11 mouse cellular contexts compared by ENCODE assay signal in genomic region chr3:101929105-101929876, GRCm38 (mm10). TPM values are rescaled to one million over a fixed set of nuclear protein-coding genes. Genes with fewer than 3 reads are reported as not detected.
DNase-seq lines count a peak whose midpoint lies in the region; ATAC-seq and TF ChIP-seq lines count a peak whose summit lies in the region.
"Had no signal": no experiment of that assay in that cellular context is flagged by ENCODE, and none has a peak within 500 bp of the region (broad histone marks: within the 10 kb centered on the region; RNA-seq: fewer than 3 reads in every experiment).

No protein-coding gene starts in this region.

- no peak overlapping the region for H3K27ac ChIP-seq in forebrain, embryonic 11.5 days (ENCODE audit: low read depth, low read length)
- H3K27ac ChIP-seq in forebrain, embryonic 15.5 days (replicated peaks) = no peak overlapping the region
- no peak overlapping the region for H3K27ac ChIP-seq in limb, embryonic 12.5 days
- no peak overlapping the region for H3K27ac ChIP-seq in intestine, postnatal 0 days (ENCODE audit: low read depth, low read length)

- DNase-seq in forebrain, embryonic 11.5 days (ENCODE audit: low spot score) = peak; percentile 55
- peak; percentile 49 for DNase-seq in NIH3T3 (ENCODE audit: low read depth)
- peak; percentile 50 for DNase-seq in embryo, embryonic 11 days
- DNase-seq in right cerebral cortex, adult 18-20 months = no peak
- DNase-seq in lung, postnatal 4 days = no peak
- DNase-seq: kidney, postnatal 4 days; liver; right cerebral cortex, postnatal 14 days had no signal

- H3K9me3 ChIP-seq in forebrain, embryonic 11.5 days (ENCODE audit: control insufficient read depth, low read length) = no peaks in the 10 kb centered on the region
- H3K9me3 ChIP-seq in forebrain, embryonic 15.5 days = no peaks in the 10 kb centered on the region
- H3K9me3 ChIP-seq in limb, embryonic 12.5 days = no peaks in the 10 kb centered on the region
- H3K9me3 ChIP-seq in intestine, postnatal 0 days (ENCODE audit: control insufficient read depth) = no peaks in the 10 kb centered on the region

- no peaks in the 10 kb centered on the region for H3K36me3 ChIP-seq in forebrain, embryonic 11.5 days (ENCODE audit: control insufficient read depth, insufficient read depth, low read length)
- H3K36me3 ChIP-seq in forebrain, embryonic 15.5 days = no peaks in the 10 kb centered on the region
- no peaks in the 10 kb centered on the region for H3K36me3 ChIP-seq in limb, embryonic 12.5 days
- no peaks in the 10 kb centered on the region for H3K36me3 ChIP-seq in intestine, postnatal 0 days (ENCODE audit: control insufficient read depth, insufficient read depth)

- H3K9ac ChIP-seq in forebrain, embryonic 11.5 days (ENCODE audit: low read length) = no peak overlapping the region
- no peak overlapping the region for H3K9ac ChIP-seq in forebrain, embryonic 15.5 days (replicated peaks)
- H3K9ac ChIP-seq in limb, embryonic 12.5 days (replicated peaks) = no peak overlapping the region
- no peak overlapping the region for H3K9ac ChIP-seq in intestine, postnatal 0 days (ENCODE audit: low read depth, low read length)

- no peak overlapping the region for H3K4me3 ChIP-seq in forebrain, embryonic 11.5 days (ENCODE audit: low read depth, low read length)
- H3K4me3 ChIP-seq in forebrain, embryonic 15.5 days = no peak overlapping the region
- H3K4me3 ChIP-seq in limb, embryonic 12.5 days (replicated peaks) = no peak overlapping the region
- no peak overlapping the region for H3K4me3 ChIP-seq in intestine, postnatal 0 days (ENCODE audit: low read depth, low read length)

- no peaks in the 10 kb centered on the region for H3K27me3 ChIP-seq in forebrain, embryonic 11.5 days (ENCODE audit: control insufficient read depth, insufficient read depth, low read length)
- H3K27me3 ChIP-seq in forebrain, embryonic 15.5 days = no peaks in the 10 kb centered on the region
- H3K27me3 ChIP-seq in limb, embryonic 12.5 days = no peaks in the 10 kb centered on the region
- no peaks in the 10 kb centered on the region for H3K27me3 ChIP-seq in intestine, postnatal 0 days (replicated peaks; ENCODE audit: control insufficient read depth, insufficient read depth, low read length)

- H3K4me2 ChIP-seq in forebrain, embryonic 11.5 days (ENCODE audit: low read depth, low read length, severe bottlenecking) = no peak overlapping the region
- H3K4me2 ChIP-seq in forebrain, embryonic 15.5 days (replicated peaks) = no peak overlapping the region
- H3K4me2 ChIP-seq in limb, embryonic 12.5 days = no peak overlapping the region
- no peak overlapping the region for H3K4me2 ChIP-seq in intestine, postnatal 0 days (replicated peaks; ENCODE audit: low read depth)

- WGBS in forebrain, embryonic 11.5 days = 44% methylated on average over 4 of the region's 4 CpGs
- WGBS in forebrain, embryonic 15.5 days = 41% methylated on average over 4 of the region's 4 CpGs
- WGBS in limb, embryonic 12.5 days = 32% methylated on average over 4 of the region's 4 CpGs
- WGBS in intestine, postnatal 0 days = 55% methylated on average over 4 of the region's 4 CpGs

- TF ChIP-seq CTCF in intestine, postnatal 0 days (IDR thresholded peaks at IDR 0.05; ENCODE audit: low read depth) = no peak

- ATAC-seq in forebrain, embryonic 11.5 days (replicated peaks; ENCODE audit: low FRiP score) = peak; percentile 74
- no peak for ATAC-seq in forebrain, embryonic 15.5 days (replicated peaks)
- 0 out of 2 replicates have a peak, but pooled peaks have one; percentile 37 for ATAC-seq in limb, embryonic 12.5 days (ENCODE audit: insufficient number of reproducible peaks, insufficient read depth, low FRiP score, low TSS enrichment, low read depth)
- ATAC-seq in intestine, postnatal 0 days = no peak

- H3K4me1 ChIP-seq in forebrain, embryonic 11.5 days (replicated peaks; ENCODE audit: control insufficient read depth, insufficient read depth, low read length) = peaks cover 9% of the 10 kb centered on the region; the same call in 1 of the 2 replicates
- H3K4me1 ChIP-seq in forebrain, embryonic 15.5 days = peaks cover 19% of the 10 kb centered on the region
- H3K4me1 ChIP-seq in limb, embryonic 12.5 days (replicated peaks) = peaks cover 31% of the 10 kb centered on the region
- no peaks in the 10 kb centered on the region; the same call in 1 of the 2 replicates for H3K4me1 ChIP-seq in intestine, postnatal 0 days (replicated peaks; ENCODE audit: control insufficient read depth, insufficient read depth, low read length)

RNA-seq across cellular contexts. Expression of gene Slc22a15, which starts 5.0 kb away (rescaled TPM):
- polyA plus RNA-seq in forebrain, embryonic 11.5 days (2014; fragmentation: Nextera tagmentation; extraction: Ambion mirVana) = 5.5 and 5.7 TPM in 2 replicates
- 4.5 and 5.3 TPM in 2 replicates for polyA plus RNA-seq in forebrain, embryonic 15.5 days (2015; fragmentation: Nextera tagmentation; extraction: Ambion mirVana)
- 4.3 and 5.6 TPM in 2 replicates for polyA plus RNA-seq in limb, embryonic 12.5 days (2016; fragmentation: Nextera tagmentation; extraction: Ambion mirVana)
- 5.2 and 5.3 TPM in 2 replicates for polyA plus RNA-seq in intestine, postnatal 0 days (2015; fragmentation: Nextera tagmentation; extraction: Ambion mirVana)

Comparison
In these comparisons a context has a peak if more than half of its experiments do, and no peak if none do; other contexts are left out.
1. ATAC-seq: peak in forebrain, embryonic 11.5 days (single experiment) and limb, embryonic 12.5 days (single experiment); none in forebrain, embryonic 15.5 days (single experiment) and intestine, postnatal 0 days (single experiment).
2. DNase-seq: peak in forebrain, embryonic 11.5 days (single experiment), NIH3T3 (single experiment) and embryo, embryonic 11 days (single experiment); none in right cerebral cortex, adult 18-20 months (single experiment) and lung, postnatal 4 days (0 of 2).